Mouse (Mus musculus) gastrocnemius, postnatal 36 days (tissue): ENCODE measurements around the gene H2-D1. TPM values are rescaled to one million over a fixed set of nuclear protein-coding genes. Genes with fewer than 3 reads are reported as not detected.
A peak's percentile ranks its signal among the peaks of the same experiment; 100 is the strongest.
"Not testable (repeated sequence)": the region's sequence is repeated elsewhere in the genome, so short reads cannot be mapped to it uniquely, and the experiment has no call there.

Experiments
- DNase-seq, 2 experiments: peaks; one replicate each; pipeline ENCODE4 v3.0.0; 2022
- intact Hi-C: fragments of 180-260 bp; cut with DNase I; formaldehyde crosslinking; loops from one replicate; pipeline ENCODE4 v1.15.1; 2025
- microRNA-seq, 2 experiments: library from miRNA; unstranded; fragments of <30 nt; microRNA quantifications; one replicate each; pipeline ENCODE4 v1.2.0; 2021
- total RNA-seq, 2 experiments: library from RNA; stranded (reverse); gene quantifications; 2 replicates each; pipeline ENCODE4 v1.2.3; 2021

The H2-D1 gene
- total RNA-seq, 2 experiments from 2014 or later = 28.2 to 39.1 TPM

GRCm38 (mm10) chr17:35280276-35280675 lies 17.7 kb downstream of the H2-D1 start:
- DNase-seq = no peak

GRCm38 (mm10) chr17:35285431-35285830 lies 22.9 kb downstream of the H2-D1 start:
- DNase-seq = no peak
- intact Hi-C loops = no loop called here

More at GRCm38 (mm10) chr17:35280276-35280675, 17.7 kb downstream of the H2-D1 start:
- intact Hi-C loops = no loop called here

GRCm38 (mm10) chr17:35295796-35296195 lies 33.3 kb downstream of the H2-D1 start:
- intact Hi-C loops = not testable (repeated sequence)
- peak; percentile 31 to 52 for DNase-seq

GRCm38 (mm10) chr17:35300261-35300945 lies 37.9 kb downstream of the H2-D1 start:
- intact Hi-C loops = loop anchor here (5.0 kb wide), 1 partner anchor 38 kb away; the partner anchor contains the start of gene H2-D1
- not testable (repeated sequence) for DNase-seq

GRCm38 (mm10) chr17:35301645-35302258 lies 39.2 kb downstream of the H2-D1 start:
- intact Hi-C loops = loop anchor here (1.0 to 5.0 kb wide), 2 partner anchors 39 to 1332 kb away; partner anchors contain the start of gene H2-D1
- peak; percentile 87 to 94 for DNase-seq

GRCm38 (mm10) chr17:35303271-35303670 lies 40.7 kb downstream of the H2-D1 start:
- no peak for DNase-seq
- intact Hi-C loops = loop anchor here (5.0 kb wide), 1 partner anchor 41 kb away; the partner anchor contains the start of gene H2-D1

GRCm38 (mm10) chr17:35303756-35304350 lies 41.3 kb downstream of the H2-D1 start:
- intact Hi-C loops = loop anchor here (1.0 to 5.0 kb wide), 2 partner anchors 42 to 1339 kb away; partner anchors contain the start of gene H2-D1
- no peak for DNase-seq

DNA sequence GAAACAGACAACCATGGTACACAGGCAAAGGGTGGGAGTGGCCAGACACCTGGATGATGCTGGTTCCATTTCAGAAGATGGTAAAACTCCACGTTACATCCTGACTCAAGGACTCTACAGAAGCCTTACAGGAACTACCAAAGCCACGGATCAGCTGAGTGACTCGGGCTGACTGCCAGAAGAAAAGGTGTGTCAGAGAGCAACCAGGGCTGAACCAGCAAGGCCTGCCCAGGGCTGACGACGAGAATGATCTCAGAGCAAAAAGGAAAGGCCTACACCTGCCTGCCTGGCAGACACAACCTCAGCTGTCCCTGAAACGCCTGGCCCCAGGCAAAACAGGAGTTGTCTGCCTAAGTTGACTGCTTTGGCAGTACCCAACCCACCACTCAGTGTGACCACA lies 41.9 kb downstream of the H2-D1 start:
- no peak for DNase-seq
- intact Hi-C loops = loop anchor here (1.0 to 5.0 kb wide), 2 partner anchors 42 to 1339 kb away; partner anchors contain the start of gene H2-D1

GRCm38 (mm10) chr17:35304921-35305320 lies 42.4 kb downstream of the H2-D1 start:
- DNase-seq = not testable (repeated sequence)
- intact Hi-C loops = loop anchor here (1.0 to 5.0 kb wide), 2 partner anchors 43 to 1340 kb away; partner anchors contain the start of gene H2-D1

Small RNA genes within 50 kb of the gene (microRNA-seq; reads per million reads assigned to microRNA genes)
- gene Mir6975 (0 to 1.1 reads per million in 2 experiments), gene Mir8094 (0 to 0.74 reads per million in 2 experiments)

Other genes starting within 250 kb of the H2-D1 start
- gene Vwa7, start 246.2 kb upstream of the H2-D1 start, total RNA-seq = 10 to 100 TPM; 11.3 to 12.8 TPM
- not detected for gene Sapcd1, start 234.7 kb upstream of the H2-D1 start, total RNA-seq
- under 1 TPM; 0.20 to 0.35 TPM for gene Msh5, start 216.0 kb upstream of the H2-D1 start, total RNA-seq
- gene Clic1, start 212.8 kb upstream of the H2-D1 start, total RNA-seq = 10 to 100 TPM; 10.9 to 12.0 TPM
- 1 to 10 TPM; 8.4 to 8.9 TPM for gene Ddah2, start 203.7 kb upstream of the H2-D1 start, total RNA-seq
- gene Ly6g6c, start 197.3 kb upstream of the H2-D1 start, total RNA-seq = not detected
- gene Mpig6b, start 196.5 kb upstream of the H2-D1 start, total RNA-seq = not detected
- gene Ly6g6e, start 185.8 kb upstream of the H2-D1 start, total RNA-seq = not detected
- 1 to 10 TPM in 1 of 2 experiments, not detected in 1; 1.8 TPM for gene Ly6g6d, start 184.7 kb upstream of the H2-D1 start, total RNA-seq
- not detected for gene Ly6g6f, start 177.1 kb upstream of the H2-D1 start, total RNA-seq
- 10 to 100 TPM; 67.7 to 73.9 TPM for gene Abhd16a, start 173.5 kb upstream of the H2-D1 start, total RNA-seq
- not detected for gene Ly6g5c, start 154.5 kb upstream of the H2-D1 start, total RNA-seq
- not detected for gene Ly6g5b, start 147.3 kb upstream of the H2-D1 start, total RNA-seq
- gene Gpank1, start 141.3 kb upstream of the H2-D1 start, total RNA-seq = 1 to 10 TPM; 6.0 to 7.8 TPM
- 100 to 1,000 TPM; 145 to 170 TPM for gene Csnk2b, start 140.7 kb upstream of the H2-D1 start, total RNA-seq
- 10 to 100 TPM; 13.0 to 17.0 TPM for gene D17H6S53E, start 136.4 kb upstream of the H2-D1 start, total RNA-seq
- gene Apom, start 130.7 kb upstream of the H2-D1 start, total RNA-seq = not detected
- 100 to 1,000 TPM; 191 to 208 TPM for gene Bag6, start 127.6 kb upstream of the H2-D1 start, total RNA-seq
- gene Prrc2a, start 97.8 kb upstream of the H2-D1 start, total RNA-seq = 10 to 100 TPM; 88.4 to 93.0 TPM
- gene Aif1, start 86.7 kb upstream of the H2-D1 start, total RNA-seq = under 1 TPM in 1 of 2 experiments, not detected in 1; 0.47 TPM
- gene Lst1, start 74.3 kb upstream of the H2-D1 start, total RNA-seq = 1 to 10 TPM in 1 of 2 experiments, under 1 TPM in 1; 0.74 to 1.5 TPM
- under 1 TPM in 1 of 2 experiments, not detected in 1; 0.46 TPM for gene Ltb, start 68.3 kb upstream of the H2-D1 start, total RNA-seq
- gene Tnf, start 60.7 kb upstream of the H2-D1 start, total RNA-seq = under 1 TPM in 1 of 2 experiments, not detected in 1; 0.46 TPM
- gene Lta, start 57.4 kb upstream of the H2-D1 start, total RNA-seq = under 1 TPM; 0.36 to 0.62 TPM
- not detected for gene Gm16181, start 41.9 kb upstream of the H2-D1 start, total RNA-seq
- 1 to 10 TPM; 1.7 to 2.4 TPM for gene Atp6v1g2, start 29.1 kb upstream of the H2-D1 start, total RNA-seq
- 1 to 10 TPM; 5.5 to 8.7 TPM for gene Nfkbil1, start 26.9 kb upstream of the H2-D1 start, total RNA-seq
- gene Ddx39b, start 21.0 kb upstream of the H2-D1 start, total RNA-seq = 10 to 100 TPM; 67.7 to 83.0 TPM
- gene H2-Q1, start 57.7 kb downstream of the H2-D1 start, total RNA-seq = under 1 TPM; 0.38 to 0.47 TPM
- under 1 TPM; 0.20 to 0.77 TPM for gene H2-Q2, start 79.5 kb downstream of the H2-D1 start, total RNA-seq
- 1 to 10 TPM; 3.6 to 4.0 TPM for gene H2-Q4, start 116.9 kb downstream of the H2-D1 start, total RNA-seq
- under 1 TPM; 0.17 to 0.26 TPM for gene H2-Q6, start 162.1 kb downstream of the H2-D1 start, total RNA-seq
- gene H2-Q7, start 176.4 kb downstream of the H2-D1 start, total RNA-seq = under 1 TPM; 0.33 to 0.62 TPM
- gene H2-Q10, start 207.4 kb downstream of the H2-D1 start, total RNA-seq = under 1 TPM; 0.10 to 0.13 TPM
- gene Pou5f1, start 243.3 kb downstream of the H2-D1 start, total RNA-seq = not detected